In genomic region chr3:143071839-143072373, GRCm38 (mm10) we compare ENCODE assay signal across 9 mouse cellular contexts.
"Had no signal": no experiment of that assay in that cellular context is flagged by ENCODE, and none has a peak within 500 bp of the region (broad histone marks: within the 10 kb centered on the region; RNA-seq: fewer than 3 reads in every experiment).

No protein-coding gene starts in this region.

- H3K4me1 ChIP-seq: limb, embryonic 10.5 days; liver, embryonic 15.5 days; midbrain, embryonic 13.5 days had no signal

- H3K4me3 ChIP-seq: limb, embryonic 10.5 days; liver, embryonic 15.5 days; midbrain, embryonic 13.5 days had no signal

- DNase-seq: kidney, adult 18-20 months; kidney, postnatal 14 days; right cerebral cortex, postnatal 14 days; thymus, postnatal 4 days had no signal

- H3K27ac ChIP-seq: limb, embryonic 10.5 days; liver, embryonic 15.5 days; midbrain, embryonic 13.5 days; stomach, postnatal 0 days had no signal

- H3K4me2 ChIP-seq: liver, embryonic 11.5 days; liver, embryonic 15.5 days; midbrain, embryonic 13.5 days had no signal

- H3K36me3 ChIP-seq: limb, embryonic 10.5 days; liver, embryonic 15.5 days; midbrain, embryonic 13.5 days had no signal

- H3K27me3 ChIP-seq: liver, embryonic 15.5 days; midbrain, embryonic 13.5 days had no signal

- ATAC-seq: midbrain, embryonic 13.5 days had no signal

- H3K9me3 ChIP-seq: limb, embryonic 10.5 days; liver, embryonic 15.5 days; midbrain, embryonic 13.5 days had no signal

- H3K9ac ChIP-seq: liver, embryonic 15.5 days; midbrain, embryonic 13.5 days had no signal
